31 mouse cellular contexts compared by ENCODE assay signal in genomic region chr10:107256451-107256960, GRCm38 (mm10). TPM values are rescaled to one million over a fixed set of nuclear protein-coding genes. Genes with fewer than 3 reads are reported as not detected.
"Had no signal": no experiment of that assay in that cellular context is flagged by ENCODE, and none has a peak within 500 bp of the region (broad histone marks: within the 10 kb centered on the region; RNA-seq: fewer than 3 reads in every experiment).

No protein-coding gene starts in this region.

- H3K4me1 ChIP-seq: limb, embryonic 10.5 days; limb, embryonic 12.5 days; limb, embryonic 13.5 days; limb, embryonic 15.5 days; liver, embryonic 12.5 days; liver, embryonic 13.5 days; liver, embryonic 15.5 days; lung, embryonic 15.5 days; megakaryocyte, embryonic 14.5 days; midbrain, embryonic 10.5 days; midbrain, embryonic 12.5 days; midbrain, embryonic 13.5 days; midbrain, embryonic 15.5 days had no signal

- H3K27ac ChIP-seq: limb, embryonic 10.5 days; limb, embryonic 12.5 days; limb, embryonic 13.5 days; limb, embryonic 15.5 days; liver, embryonic 12.5 days; liver, embryonic 13.5 days; liver, embryonic 14.5 days; liver, embryonic 15.5 days; lung, embryonic 15.5 days; macrophage; midbrain, embryonic 10.5 days; midbrain, embryonic 12.5 days; midbrain, embryonic 13.5 days; midbrain, embryonic 15.5 days had no signal

- H3K9ac ChIP-seq: limb, embryonic 12.5 days; limb, embryonic 13.5 days; limb, embryonic 15.5 days; liver, embryonic 12.5 days; liver, embryonic 13.5 days; liver, embryonic 14.5 days; liver, embryonic 15.5 days; liver, postnatal 0 days; lung, embryonic 14.5 days; lung, embryonic 15.5 days; midbrain, embryonic 12.5 days; midbrain, embryonic 13.5 days; midbrain, embryonic 15.5 days had no signal

- H3K4me3 ChIP-seq: limb, embryonic 10.5 days; limb, embryonic 12.5 days; limb, embryonic 13.5 days; limb, embryonic 15.5 days; liver, embryonic 12.5 days; liver, embryonic 13.5 days; liver, embryonic 15.5 days; lung, embryonic 15.5 days; megakaryocyte, embryonic 14.5 days; midbrain, embryonic 10.5 days; midbrain, embryonic 12.5 days; midbrain, embryonic 13.5 days; midbrain, embryonic 15.5 days; myocyte had no signal

- DNase-seq: left cerebral cortex, postnatal 4 days; liver; liver, embryonic 13.5 days; liver, postnatal 0 days; lung, adult 18-20 months; lung, adult 2 months; lung, embryonic 14.5 days; lung, postnatal 10 days; lung, postnatal 14 days; lung, postnatal 36 days; lung, postnatal 4 days; midbrain, embryonic 14.5 days had no signal

- H3K4me2 ChIP-seq: limb, embryonic 12.5 days; limb, embryonic 13.5 days; limb, embryonic 15.5 days; liver, embryonic 11.5 days; liver, embryonic 12.5 days; liver, embryonic 13.5 days; liver, embryonic 15.5 days; lung, embryonic 14.5 days; lung, embryonic 15.5 days; midbrain, embryonic 11.5 days; midbrain, embryonic 12.5 days; midbrain, embryonic 13.5 days; midbrain, embryonic 15.5 days had no signal

- H3K9me3 ChIP-seq: limb, embryonic 10.5 days; limb, embryonic 12.5 days; limb, embryonic 13.5 days; limb, embryonic 15.5 days; liver, embryonic 12.5 days; liver, embryonic 13.5 days; liver, embryonic 15.5 days; lung, embryonic 15.5 days; midbrain, embryonic 10.5 days; midbrain, embryonic 12.5 days; midbrain, embryonic 13.5 days; midbrain, embryonic 15.5 days had no signal

- ATAC-seq: liver, embryonic 12.5 days; liver, postnatal 0 days; lung, postnatal 0 days; midbrain, embryonic 13.5 days; midbrain, embryonic 15.5 days; midbrain, embryonic 16.5 days had no signal

- H3K36me3 ChIP-seq: limb, embryonic 10.5 days; limb, embryonic 12.5 days; limb, embryonic 13.5 days; limb, embryonic 15.5 days; liver, embryonic 12.5 days; liver, embryonic 13.5 days; liver, embryonic 15.5 days; lung, embryonic 15.5 days; midbrain, embryonic 10.5 days; midbrain, embryonic 12.5 days; midbrain, embryonic 13.5 days; midbrain, embryonic 15.5 days had no signal

- H3K27me3 ChIP-seq: limb, embryonic 12.5 days; limb, embryonic 13.5 days; limb, embryonic 15.5 days; liver, embryonic 12.5 days; liver, embryonic 13.5 days; liver, embryonic 15.5 days; lung, embryonic 15.5 days; megakaryocyte, embryonic 14.5 days; midbrain, embryonic 12.5 days; midbrain, embryonic 13.5 days; midbrain, embryonic 15.5 days had no signal

RNA-seq across cellular contexts. Expression of gene Lin7a, which starts 15.0 kb away (rescaled TPM):
- polyA plus RNA-seq: lung, adult 2 months; macrophage had no signal
